Mouse (Mus musculus) layer of hippocampus, adult 2 months (tissue): ENCODE measurements around the gene Rgs16. TPM values are rescaled to one million over a fixed set of nuclear protein-coding genes. Genes with fewer than 3 reads are reported as not detected.

Experiments used
- DNase-seq, 2 experiments: peaks; one replicate each; pipeline ENCODE4 v3.0.0; 2022; ENCODE audit warnings: low spot score in 2 of 2
- H3K27ac ChIP-seq: fragments of 200-600 bp; 2 replicates; pipeline ENCODE4 v1.8.1; 2022
- H3K4me3 ChIP-seq: fragments of 200-600 bp; 2 replicates; pipeline ENCODE4 v1.8.1; 2022; ENCODE audit warnings: mild to moderate bottlenecking
- CTCF ChIP-seq: fragments of 200-600 bp; conservative IDR thresholded peaks from 2 replicates; pipeline ENCODE4 v1.8.1; 2022; ENCODE audit warnings: antibody characterized with exemption, mild to moderate bottlenecking, moderate library complexity
- total RNA-seq, 2 experiments: library from RNA; stranded (reverse); gene quantifications; 2 replicates each; pipeline ENCODE4 v1.2.3; 2021

Rgs16 gene
- total RNA-seq, 2 experiments from 2014 or later = 5.5 TPM

DNA sequence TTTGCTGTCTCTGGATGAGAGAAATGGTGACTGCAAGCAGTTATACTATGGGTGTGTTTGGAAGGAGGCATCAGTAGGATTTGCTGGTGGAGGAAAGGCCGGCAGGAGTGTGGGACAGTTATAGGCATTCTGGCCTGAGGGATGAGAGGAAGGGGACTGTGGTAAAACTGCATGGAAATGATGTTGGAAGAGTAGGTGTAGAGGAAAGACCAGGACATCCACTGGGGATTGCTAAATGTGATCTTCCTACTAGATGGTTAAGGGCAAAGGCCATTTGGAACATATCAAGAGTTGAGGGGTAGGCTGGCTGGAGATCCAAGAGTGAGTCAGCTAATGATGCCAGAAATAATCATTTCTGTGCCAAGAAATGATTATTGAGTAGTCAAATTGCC is 30.6 kb downstream of the Rgs16 start:
- DNase-seq = no peak
- no peak for TF ChIP-seq CTCF
- Histone ChIP-seq H3K4me3 (no peak overlapping the region), H3K27ac (no peak overlapping the region)

DNA sequence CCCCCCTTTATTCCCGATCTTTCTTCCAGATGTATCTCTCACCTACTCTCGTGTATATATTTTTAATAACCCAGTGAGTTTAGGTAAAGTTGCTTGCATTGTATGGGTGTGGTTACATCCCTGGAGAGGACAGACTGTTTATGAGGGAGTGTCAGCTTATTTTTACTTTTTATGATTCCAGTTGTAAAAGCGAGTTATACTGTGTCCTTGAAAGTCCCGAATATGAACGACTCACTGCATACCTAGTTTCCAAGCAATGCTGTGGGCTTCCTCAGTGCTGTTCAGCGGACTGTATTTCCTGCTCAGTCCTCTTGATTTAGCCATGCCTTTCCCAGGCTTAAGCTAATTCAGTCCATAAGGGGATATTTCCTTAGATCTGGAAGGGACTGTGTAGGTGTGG is 35.0 kb downstream of the Rgs16 start:
- no peak overlapping the region for H3K4me3 ChIP-seq
- DNase-seq = no peak
- TF ChIP-seq CTCF = no peak
- H3K27ac ChIP-seq = no peak overlapping the region

DNA sequence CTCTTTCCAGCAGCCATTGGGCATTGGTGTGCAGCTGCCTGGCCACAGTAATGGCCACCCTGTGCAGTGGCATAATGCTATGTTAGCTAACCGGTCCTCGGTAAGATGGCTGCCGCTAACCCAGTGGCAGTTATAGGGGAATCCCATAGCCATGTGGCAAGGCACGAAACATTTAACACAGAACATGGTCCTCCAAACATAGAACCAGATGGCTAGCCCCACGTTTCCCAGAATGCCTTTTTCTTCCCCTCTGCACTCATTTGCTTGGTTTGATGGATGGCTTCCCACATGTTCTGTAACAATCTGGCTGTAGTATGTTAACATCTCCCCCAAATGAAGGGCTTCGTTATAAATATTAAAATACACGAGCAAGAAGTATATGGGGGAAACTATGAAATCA is 36.1 kb downstream of the Rgs16 start:
- Histone ChIP-seq H3K27ac (no peak overlapping the region; the same call in 1 of the 2 replicates), H3K4me3 (no peak overlapping the region)
- peak; percentile 14 to 16 for DNase-seq
- no peak for TF ChIP-seq CTCF

DNA sequence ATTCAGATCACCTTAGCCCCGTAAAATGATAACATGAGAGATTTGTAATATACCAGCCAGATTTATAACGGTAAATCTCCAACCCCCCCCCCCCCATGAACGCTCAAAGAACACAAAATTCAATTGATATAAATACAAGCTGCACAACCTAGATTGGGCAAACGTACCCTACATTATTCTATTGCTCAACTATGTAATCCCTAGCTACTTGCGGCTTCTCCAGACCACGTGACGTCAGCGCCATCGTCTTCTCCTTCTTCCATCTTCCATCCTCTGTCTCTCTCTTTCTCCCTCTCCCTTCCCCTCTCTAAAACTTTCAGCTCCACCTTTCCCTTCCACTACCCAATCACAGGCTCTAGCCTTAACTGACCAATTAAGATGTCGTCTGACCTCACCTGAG is 38.1 kb downstream of the Rgs16 start:
- Histone ChIP-seq H3K27ac (no peak overlapping the region), H3K4me3 (no peak overlapping the region)
- no peak for TF ChIP-seq CTCF
- no peak for DNase-seq

DNA sequence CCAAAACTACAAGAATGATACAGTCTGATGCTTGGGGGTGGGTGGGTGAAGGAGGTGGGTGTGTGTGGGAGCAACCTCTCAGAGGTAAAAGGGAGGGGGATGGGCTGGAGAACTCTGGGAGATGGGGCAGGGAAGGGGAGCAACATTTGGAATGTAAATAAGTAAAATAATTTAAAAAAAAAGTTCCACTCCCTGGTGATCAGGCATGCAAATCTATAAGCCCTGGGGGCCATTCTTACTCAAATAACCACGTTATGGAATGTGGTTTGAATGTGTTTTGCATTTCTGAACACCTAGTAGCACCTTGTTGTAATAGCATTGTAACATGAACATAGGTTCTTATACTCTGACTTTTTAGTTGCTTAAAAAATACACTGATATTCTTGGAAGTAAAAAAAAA is 43.2 kb downstream of the Rgs16 start:
- TF ChIP-seq CTCF = no peak
- DNase-seq = no peak
- no peak overlapping the region for H3K4me3 ChIP-seq
- no peak overlapping the region for H3K27ac ChIP-seq

DNA sequence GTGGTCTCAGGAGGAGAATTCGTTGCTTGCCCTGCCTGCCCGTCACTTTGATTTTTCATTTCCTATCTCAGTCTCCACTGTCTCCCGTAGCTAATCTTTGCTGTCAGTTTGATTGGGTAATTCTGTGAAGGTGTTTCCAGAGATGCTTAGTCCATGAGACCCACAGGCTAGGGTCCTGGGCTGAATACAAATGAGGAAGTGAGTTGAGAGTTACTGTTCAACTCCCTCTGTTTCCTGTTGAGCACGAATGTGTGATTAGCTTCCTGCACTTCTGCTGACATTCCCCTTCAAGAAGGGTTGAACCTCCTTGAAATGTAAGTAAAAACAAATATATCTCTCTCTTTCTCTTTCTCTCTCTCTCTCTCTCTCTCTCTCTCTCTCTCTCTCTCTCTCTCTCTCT is 45.5 kb downstream of the Rgs16 start:
- H3K4me3 ChIP-seq = no peak overlapping the region
- no peak for TF ChIP-seq CTCF
- no peak overlapping the region for H3K27ac ChIP-seq
- no peak for DNase-seq

GRCm38 (mm10) chr1:153790708-153791107 is 50.6 kb downstream of the Rgs16 start:
- DNase-seq = no peak
- no peak for TF ChIP-seq CTCF
- Histone ChIP-seq H3K27ac (no peak overlapping the region), H3K4me3 (no peak overlapping the region)

DNA sequence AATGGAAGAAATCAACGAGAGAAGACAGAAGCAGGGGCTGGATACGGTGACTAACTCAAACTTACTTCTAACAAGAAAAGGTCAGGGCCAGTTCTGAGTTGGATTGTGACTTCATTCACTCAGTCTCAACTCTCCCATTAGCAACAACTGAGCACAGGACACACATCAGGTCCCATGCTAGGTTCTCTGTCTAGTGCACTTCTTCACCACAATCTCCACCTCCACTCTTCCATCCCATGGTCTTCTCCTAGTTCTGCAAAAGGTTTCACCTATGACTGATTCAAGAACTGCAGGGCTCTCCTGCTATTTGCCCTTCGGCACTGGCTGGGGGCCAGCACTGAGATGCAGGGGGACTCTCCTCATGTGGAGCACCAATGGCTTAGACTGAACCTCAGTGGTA is 54.1 kb downstream of the Rgs16 start:
- no peak for TF ChIP-seq CTCF
- Histone ChIP-seq H3K27ac (no peak overlapping the region), H3K4me3 (no peak overlapping the region)
- no peak for DNase-seq

Other genes starting within 250 kb of the Rgs16 start
- gene Npl, start 190.3 kb upstream of the Rgs16 start, total RNA-seq = 1 to 10 TPM; 4.2 to 4.9 TPM
- gene Rgs8, start 87.3 kb upstream of the Rgs16 start, total RNA-seq = 10 to 100 TPM; 74.0 to 75.2 TPM
- gene Rnasel, start 9.1 kb downstream of the Rgs16 start, total RNA-seq = 1 to 10 TPM; 6.5 to 6.7 TPM
- gene Rgsl1, start 103.8 kb downstream of the Rgs16 start, total RNA-seq = 1 to 10 TPM; 1.4 TPM
- gene Teddm1b, start 134.0 kb downstream of the Rgs16 start, total RNA-seq = not detected
- gene Teddm1a, start 151.4 kb downstream of the Rgs16 start, total RNA-seq = not detected
- gene Glul, start 159.6 kb downstream of the Rgs16 start, total RNA-seq = 1,000 to 10,000 TPM; 1,778 to 1,824 TPM
- gene Teddm2, start 159.9 kb downstream of the Rgs16 start, total RNA-seq = 1 to 10 TPM; 2.2 to 2.4 TPM